Mouse (Mus musculus) lung, embryonic 16.5 days (tissue): ENCODE data around the gene Tnfrsf21. TPM values are rescaled to one million over a fixed set of nuclear protein-coding genes. Genes with fewer than 3 reads are reported as not detected.

ENCODE experiments used
- ATAC-seq: fragments of 200-750 bp; cut with Nextera tagmentation; 2 replicates; pipeline ENCODE4 v1.8.0; 2017; ENCODE audit warnings: low read depth, mild to moderate bottlenecking, moderate library complexity
- H3K27ac ChIP-seq: fragments of 300-500 bp; sonication (generic); 2 replicates; pipeline ENCODE4 v1.5.1; 2014; ENCODE audit warnings: mild to moderate bottlenecking, control low read depth, low read length
- H3K27me3 ChIP-seq: fragments of 300-500 bp; sonication (generic); 2 replicates; pipeline ENCODE4 v1.6.1; 2014; ENCODE audit warnings: low read depth, low read length, mixed read lengths; ENCODE audit not compliant: control insufficient read depth, insufficient read depth
- H3K36me3 ChIP-seq: fragments of 300-500 bp; sonication (generic); 2 replicates; pipeline ENCODE4 v1.6.1; 2014; ENCODE audit warnings: low read length; ENCODE audit not compliant: control insufficient read depth, insufficient read depth
- H3K4me1 ChIP-seq: fragments of 300-500 bp; sonication (generic); replicated peaks from 2 replicates; pipeline ENCODE4 v1.6.1; 2014; ENCODE audit warnings: low read length, mixed read lengths; ENCODE audit not compliant: control insufficient read depth, insufficient read depth
- H3K4me2 ChIP-seq: fragments of 300-500 bp; sonication (generic); 2 replicates; pipeline ENCODE4 v1.6.1; 2014; ENCODE audit warnings: low read depth, low read length, control low read depth
- H3K4me3 ChIP-seq: fragments of 300-500 bp; sonication (generic); 2 replicates; pipeline ENCODE4 v1.5.1; 2014; ENCODE audit warnings: mild to moderate bottlenecking, low read length, control low read depth
- H3K9ac ChIP-seq: fragments of 300-500 bp; sonication (generic); 2 replicates; pipeline ENCODE4 v1.6.1; 2014; ENCODE audit warnings: low read length, control low read depth
- H3K9me3 ChIP-seq: fragments of 300-500 bp; sonication (generic); 2 replicates; pipeline ENCODE4 v1.6.1; 2016; ENCODE audit warnings: low read length; ENCODE audit not compliant: control insufficient read depth
- WGBS: fragments of 180-500 bp; shearing (Covaris S2); extraction: QIAGEN DNeasy Blood & Tissue Kit; methylation state at CpG from one replicate; pipeline ENCODE4 v1.1.7; 2014; 5-methylcytosine and 5-hydroxymethylcytosine counted together
- polyA plus RNA-seq: library from polyadenylated mRNA; unstranded; fragments of >200 nt; fragmentation: Nextera tagmentation; extraction: Ambion mirVana; gene quantifications from 2 replicates; pipeline ENCODE4 v1.2.1, GENCODE M21; 2015

Tnfrsf21 gene
- polyA plus RNA-seq, 1 experiment from 2014 or later, result 45.0 TPM

DNA sequence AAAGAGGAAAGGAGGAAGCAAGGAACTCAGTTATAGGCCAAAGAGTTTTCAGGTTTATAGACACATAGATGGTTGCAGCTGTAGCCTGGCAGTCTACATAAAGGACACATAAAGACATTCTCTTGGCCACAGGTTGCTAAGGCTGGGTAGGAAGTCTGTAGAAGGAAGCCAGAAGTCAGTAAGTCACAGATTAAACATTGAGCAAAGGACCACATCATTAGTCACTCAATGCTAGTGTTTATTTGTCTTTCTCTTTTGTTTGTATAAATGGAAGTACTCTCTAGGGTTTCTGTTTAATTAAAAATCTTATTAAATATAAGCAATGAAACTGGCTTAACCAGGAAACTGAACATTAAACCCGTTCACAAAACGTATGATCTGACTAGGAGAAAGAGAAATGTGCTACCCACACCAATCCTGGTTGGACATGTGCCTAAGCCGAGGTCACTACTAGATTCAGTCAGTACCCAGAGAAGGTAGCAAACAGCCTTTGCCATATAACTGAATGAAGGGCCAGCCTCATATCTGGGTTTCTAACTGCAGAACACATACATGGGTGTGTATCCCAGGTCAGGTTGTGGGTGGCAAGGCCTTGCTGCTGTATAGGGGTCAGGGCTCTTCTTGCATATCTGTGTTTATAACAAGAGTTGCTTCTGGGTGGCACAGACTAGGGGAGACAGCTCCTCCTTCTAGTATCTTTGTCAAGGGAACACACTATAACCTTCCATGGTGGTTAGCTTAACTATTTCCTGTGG, 113.9 kb downstream of the Tnfrsf21 start:
- H3K9ac ChIP-seq, result no peak overlapping the region
- no peaks in the 10 kb centered on the region for H3K36me3 ChIP-seq
- H3K27me3 ChIP-seq, result no peaks in the 10 kb centered on the region
- WGBS, result 29% methylated on average over 3 of the region's 3 CpGs
- peak; percentile 45; the same call in 1 of the 2 replicates for ATAC-seq
- H3K4me2 ChIP-seq, result no peak overlapping the region
- no peak overlapping the region for H3K4me3 ChIP-seq
- H3K27ac ChIP-seq, result peak overlapping the region; percentile 47; the same call in 1 of the 2 replicates
- H3K9me3 ChIP-seq, result no peaks in the 10 kb centered on the region
- H3K4me1 ChIP-seq, result peaks cover 3% of the 10 kb centered on the region

DNA sequence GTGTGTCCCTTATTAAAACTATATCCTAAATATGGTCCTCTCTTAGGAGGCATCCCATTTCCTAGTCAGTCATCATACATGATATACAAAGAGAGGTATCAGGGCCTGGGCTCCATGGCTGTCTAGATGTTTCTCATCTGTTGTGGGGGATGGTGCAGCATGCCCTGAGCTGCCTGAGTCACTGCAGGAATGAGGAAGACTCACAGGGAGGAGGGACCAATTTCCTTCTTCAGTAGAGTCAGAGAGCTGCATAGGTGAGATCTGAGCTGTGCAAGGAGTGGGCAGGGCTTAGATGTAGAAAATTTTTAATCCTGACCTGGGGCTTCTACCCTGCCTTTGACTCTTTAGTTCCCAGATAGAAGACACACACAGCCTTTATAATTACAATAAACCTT, 114.5 kb downstream of the Tnfrsf21 start:
- no peak for ATAC-seq
- Histone ChIP-seq H3K4me2 (no peak overlapping the region), H3K27me3 (no peaks in the 10 kb centered on the region), H3K27ac (no peak overlapping the region), H3K4me3 (no peak overlapping the region), H3K9ac (no peak overlapping the region), H3K4me1 (peaks cover 3% of the 10 kb centered on the region), H3K9me3 (no peaks in the 10 kb centered on the region), H3K36me3 (no peaks in the 10 kb centered on the region)

GRCm38 (mm10) chr17:43132477-43132876, 116.1 kb downstream of the Tnfrsf21 start:
- H3K9ac ChIP-seq, result no peak overlapping the region
- no peak overlapping the region for H3K4me2 ChIP-seq
- no peak for ATAC-seq
- WGBS, result 85% methylated on average over 5 of the region's 5 CpGs
- H3K9me3 ChIP-seq, result no peaks in the 10 kb centered on the region
- no peaks in the 10 kb centered on the region for H3K27me3 ChIP-seq
- H3K4me1 ChIP-seq, result peaks cover 3% of the 10 kb centered on the region
- no peak overlapping the region for H3K27ac ChIP-seq
- no peaks in the 10 kb centered on the region for H3K36me3 ChIP-seq
- H3K4me3 ChIP-seq, result no peak overlapping the region

- Histone ChIP-seq H3K9ac (no peak overlapping the region), H3K27ac (no peak overlapping the region), H3K4me1 (peaks cover 3% of the 10 kb centered on the region), H3K36me3 (no peaks in the 10 kb centered on the region), H3K9me3 (no peaks in the 10 kb centered on the region), H3K4me3 (no peak overlapping the region), H3K27me3 (no peaks in the 10 kb centered on the region), H3K4me2 (no peak overlapping the region)
- 72% methylated on average over 4 of the region's 4 CpGs for WGBS
- ATAC-seq, result no peak
Measured at GRCm38 (mm10) chr17:43133106-43133505, 116.8 kb downstream of the Tnfrsf21 start.

GRCm38 (mm10) chr17:43134991-43135390, 118.6 kb downstream of the Tnfrsf21 start:
- no peaks in the 10 kb centered on the region for H3K27me3 ChIP-seq
- no peak overlapping the region for H3K4me2 ChIP-seq
- peaks cover 3% of the 10 kb centered on the region for H3K4me1 ChIP-seq
- 42% methylated on average over 4 of the region's 4 CpGs for WGBS
- ATAC-seq, result no peak
- H3K9me3 ChIP-seq, result no peaks in the 10 kb centered on the region
- H3K27ac ChIP-seq, result peak overlapping the region; percentile 41; the same call in 1 of the 2 replicates
- H3K36me3 ChIP-seq, result no peaks in the 10 kb centered on the region
- H3K4me3 ChIP-seq, result no peak overlapping the region
- no peak overlapping the region for H3K9ac ChIP-seq

- Histone ChIP-seq H3K4me3 (no peak overlapping the region), H3K4me1 (peaks cover under 1% of the 10 kb centered on the region; the same call in 1 of the 2 replicates), H3K27me3 (no peaks in the 10 kb centered on the region), H3K27ac (peak overlapping the region; percentile 41; the same call in 1 of the 2 replicates), H3K9me3 (no peaks in the 10 kb centered on the region), H3K9ac (no peak overlapping the region), H3K36me3 (no peaks in the 10 kb centered on the region), H3K4me2 (no peak overlapping the region)
- ATAC-seq, result peak; percentile 86
- 39% methylated on average over 7 of the region's 7 CpGs for WGBS
Measured at GRCm38 (mm10) chr17:43135398-43136265, 119.3 kb downstream of the Tnfrsf21 start.

DNA sequence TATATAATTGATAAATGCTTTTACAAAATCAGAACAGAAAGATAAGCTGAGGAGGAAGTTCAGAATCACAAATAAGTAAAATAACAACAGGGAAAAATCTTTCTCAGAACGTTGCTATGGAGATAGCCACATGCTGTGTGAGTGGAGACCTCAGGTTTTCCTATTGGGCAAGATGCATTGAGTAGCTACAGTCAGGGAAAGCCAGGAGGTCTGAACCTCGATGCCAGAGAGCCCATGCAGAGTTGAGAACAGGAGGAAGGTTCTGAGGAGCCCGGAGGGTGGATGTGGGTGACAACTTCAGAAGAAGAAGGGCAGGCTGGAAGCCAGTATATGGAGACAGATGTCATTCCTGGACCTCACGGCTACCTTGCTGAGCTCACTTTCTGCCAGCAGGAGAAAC, 120.4 kb downstream of the Tnfrsf21 start:
- ATAC-seq, result no peak
- WGBS, result 66% methylated on average over 4 of the region's 4 CpGs
- Histone ChIP-seq H3K27me3 (no peaks in the 10 kb centered on the region), H3K36me3 (no peaks in the 10 kb centered on the region), H3K27ac (no peak overlapping the region), H3K4me2 (no peak overlapping the region), H3K4me1 (no peaks in the 10 kb centered on the region), H3K9ac (no peak overlapping the region), H3K9me3 (no peaks in the 10 kb centered on the region), H3K4me3 (no peak overlapping the region)

- Histone ChIP-seq H3K36me3 (no peaks in the 10 kb centered on the region), H3K9ac (no peak overlapping the region), H3K4me3 (no peak overlapping the region), H3K4me1 (no peaks in the 10 kb centered on the region), H3K27me3 (no peaks in the 10 kb centered on the region), H3K27ac (no peak overlapping the region), H3K9me3 (no peaks in the 10 kb centered on the region), H3K4me2 (no peak overlapping the region)
- no peak for ATAC-seq
- WGBS, result 94% methylated on average over 9 of the region's 9 CpGs
Measured at GRCm38 (mm10) chr17:43137838-43138237, 121.5 kb downstream of the Tnfrsf21 start.

DNA sequence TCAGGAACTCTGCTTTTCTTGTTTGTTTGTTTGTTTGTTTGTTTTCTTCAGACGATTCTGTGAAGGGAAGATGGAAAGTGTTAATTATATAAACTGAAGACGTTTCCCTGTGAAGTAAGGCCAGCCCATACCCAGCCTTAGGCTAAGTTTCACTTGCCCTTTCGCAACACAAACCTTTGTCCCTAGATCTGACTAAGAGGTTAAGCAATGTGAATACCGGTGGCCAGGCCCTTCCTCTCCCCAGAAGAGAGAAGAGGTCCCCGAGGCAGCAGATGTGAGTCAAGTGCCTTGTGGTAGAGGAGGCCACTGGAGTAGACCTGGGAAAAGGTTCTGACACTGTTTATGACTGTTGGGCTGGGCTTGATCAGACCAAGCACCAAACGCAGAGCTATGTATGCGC, 122.0 kb downstream of the Tnfrsf21 start:
- Histone ChIP-seq H3K27me3 (no peaks in the 10 kb centered on the region), H3K9me3 (no peaks in the 10 kb centered on the region), H3K4me3 (no peak overlapping the region), H3K4me1 (no peaks in the 10 kb centered on the region), H3K36me3 (no peaks in the 10 kb centered on the region), H3K4me2 (no peak overlapping the region), H3K27ac (no peak overlapping the region), H3K9ac (no peak overlapping the region)
- 68% methylated on average over 7 of the region's 7 CpGs for WGBS
- ATAC-seq, result no peak
